Mouse (Mus musculus) liver, postnatal 0 days (tissue): ENCODE measurements around the gene Sec14l2.

Source experiments
- CTCF ChIP-seq: sonication (generic); IDR thresholded peaks from 2 replicates; pipeline ENCODE4 v1.5.1; 2016; ENCODE audit warnings: antibody characterized with exemption, low read depth
- EP300 ChIP-seq: IDR thresholded peaks from 2 replicates; pipeline ENCODE4 v1.6.1; 2016; ENCODE audit warnings: antibody characterized with exemption, low read depth, mild to moderate bottlenecking

GRCm38 (mm10) chr11:4164701-4165100 is 41.5 kb upstream of the Sec14l2 start:
- TF ChIP-seq CTCF, result no peak
- no peak for TF ChIP-seq EP300
